Mouse (Mus musculus): ENCODE data around the gene Eea1. TPM values are rescaled to one million over a fixed set of nuclear protein-coding genes. Genes with fewer than 3 reads are reported as not detected.
A peak's percentile ranks its signal among the peaks of the same experiment; 100 is the strongest.

Eea1 gene
- polyA plus RNA-seq, 1 experiment from 2014 or later: 10.3 TPM

DNA sequence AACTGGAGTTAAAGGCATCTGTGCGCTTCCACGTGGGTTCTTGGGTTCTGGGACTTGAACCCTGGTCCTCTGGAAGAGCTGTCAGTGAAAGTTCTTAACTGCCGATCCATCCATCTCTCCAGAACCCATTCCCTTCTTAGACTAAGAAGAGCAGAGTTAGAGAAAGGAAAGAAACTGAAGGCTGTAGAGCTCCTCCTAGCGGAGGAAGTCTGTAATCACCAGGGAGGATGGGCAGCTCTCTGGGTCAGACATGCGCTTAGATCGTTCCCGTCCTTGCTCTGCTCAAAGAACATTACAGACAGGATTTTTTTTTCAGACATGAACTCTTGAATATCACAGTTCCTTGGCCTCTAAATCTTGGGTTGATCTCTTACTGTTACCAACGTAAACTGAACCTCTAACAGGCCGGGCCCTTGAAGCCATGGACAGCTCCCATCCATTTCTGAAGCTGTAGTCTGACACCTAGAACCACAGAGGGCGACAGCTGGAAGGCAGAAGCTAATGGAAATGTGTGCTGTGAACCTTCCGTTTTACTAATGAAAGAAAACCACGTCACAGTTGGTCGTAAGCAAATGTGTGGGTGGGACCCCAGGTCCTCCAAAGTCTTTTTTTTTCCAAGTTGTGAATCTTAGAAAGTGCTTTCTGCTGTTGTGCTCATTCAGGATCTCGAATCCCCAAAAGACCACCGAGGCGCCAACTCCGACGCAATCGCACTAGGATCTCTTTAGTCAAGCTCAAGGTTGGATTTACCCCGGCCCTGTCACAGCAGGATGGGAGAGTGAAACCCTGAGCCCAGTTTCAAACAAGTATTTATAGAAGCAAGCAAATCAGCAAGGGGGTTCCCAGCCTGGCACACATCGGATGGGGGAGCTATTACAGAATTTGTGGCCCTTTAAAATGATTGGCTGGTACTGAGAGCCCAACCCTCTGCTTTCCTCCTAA is 140.3 kb downstream of the Eea1 start:
- ATAC-seq (ENCODE audit: insufficient number of reproducible peaks, low FRiP score, low TSS enrichment, low read depth): no peak
- Histone ChIP-seq H3K27ac (replicated peaks; ENCODE audit: low read depth, low read length) (no peak overlapping the region), H3K4me1 (ENCODE audit: control insufficient read depth, insufficient read depth, low read length) (no peaks in the 10 kb centered on the region), H3K27me3 (ENCODE audit: control insufficient read depth, insufficient read depth, low read length) (no peaks in the 10 kb centered on the region), H3K9me3 (ENCODE audit: control insufficient read depth, low read length) (no peaks in the 10 kb centered on the region), H3K9ac (ENCODE audit: low read length) (no peak overlapping the region), H3K36me3 (ENCODE audit: control insufficient read depth, insufficient read depth, low read length) (no peaks in the 10 kb centered on the region), H3K4me2 (ENCODE audit: low read depth, severe bottlenecking) (no peak overlapping the region), H3K4me3 (ENCODE audit: low read depth, low read length) (no peak overlapping the region)
- 61% methylated on average over 21 of the region's 21 CpGs for WGBS
- DNase-seq (ENCODE audit: low spot score): peak; percentile 51

DNA sequence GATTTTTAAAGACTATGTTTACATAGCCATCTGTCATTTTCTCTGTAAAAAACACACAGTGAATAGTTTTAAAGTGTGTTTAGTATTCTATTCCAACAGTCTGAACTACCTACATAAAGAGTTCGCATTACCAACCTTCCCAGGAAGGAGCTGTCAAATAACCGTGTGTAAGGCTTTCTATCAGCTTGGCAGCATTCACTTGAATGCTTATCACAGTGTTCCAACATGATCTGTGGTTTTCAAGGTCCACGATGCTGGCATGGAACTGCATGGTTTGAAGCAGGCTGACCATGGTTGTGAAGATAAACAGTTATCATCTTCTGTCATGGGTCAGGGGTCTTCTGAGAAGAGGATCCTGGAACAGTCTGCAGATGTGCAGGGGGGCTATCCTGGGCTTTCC is 141.8 kb downstream of the Eea1 start:
- H3K9me3 ChIP-seq (ENCODE audit: control insufficient read depth, low read length): no peaks in the 10 kb centered on the region
- no peaks in the 10 kb centered on the region for H3K4me1 ChIP-seq (ENCODE audit: control insufficient read depth, insufficient read depth, low read length)
- no peaks in the 10 kb centered on the region for H3K27me3 ChIP-seq (ENCODE audit: control insufficient read depth, insufficient read depth, low read length)
- H3K9ac ChIP-seq (ENCODE audit: low read length): no peak overlapping the region
- H3K4me2 ChIP-seq (ENCODE audit: low read depth, severe bottlenecking): no peak overlapping the region
- no peaks in the 10 kb centered on the region for H3K36me3 ChIP-seq (ENCODE audit: control insufficient read depth, insufficient read depth, low read length)
- ATAC-seq (ENCODE audit: insufficient number of reproducible peaks, low FRiP score, low TSS enrichment, low read depth) (no peak), DNase-seq (ENCODE audit: low spot score) (no peak)
- WGBS: 80% methylated on average over 3 of the region's 3 CpGs
- no peak overlapping the region for H3K4me3 ChIP-seq (ENCODE audit: low read depth, low read length)
- H3K27ac ChIP-seq (replicated peaks; ENCODE audit: low read depth, low read length): no peak overlapping the region

DNA sequence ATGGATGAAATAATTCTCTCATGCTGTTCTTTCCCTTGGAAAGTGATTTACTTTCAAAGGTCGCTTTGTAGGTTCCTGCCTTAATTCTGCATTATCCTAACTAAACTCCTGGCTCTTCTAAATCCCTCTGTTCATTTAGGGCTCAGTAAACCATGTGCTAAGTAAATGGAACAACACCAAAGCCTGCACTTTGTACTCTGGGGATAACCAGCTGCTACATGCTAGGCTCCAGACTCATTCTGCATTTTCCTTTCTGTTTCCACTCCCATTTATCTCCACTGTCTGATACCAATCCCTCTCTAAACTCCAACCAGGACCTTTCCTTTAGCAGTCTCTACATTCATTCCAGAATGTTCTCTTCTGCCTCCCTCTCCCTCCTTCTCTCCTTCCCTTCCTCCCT is 149.3 kb downstream of the Eea1 start:
- Histone ChIP-seq H3K27me3 (ENCODE audit: control insufficient read depth, insufficient read depth, low read length) (no peaks in the 10 kb centered on the region), H3K9me3 (ENCODE audit: control insufficient read depth, low read length) (no peaks in the 10 kb centered on the region), H3K9ac (ENCODE audit: low read length) (no peak overlapping the region), H3K4me3 (ENCODE audit: low read depth, low read length) (no peak overlapping the region), H3K4me2 (ENCODE audit: low read depth, severe bottlenecking) (no peak overlapping the region), H3K4me1 (ENCODE audit: control insufficient read depth, insufficient read depth, low read length) (no peaks in the 10 kb centered on the region), H3K36me3 (ENCODE audit: control insufficient read depth, insufficient read depth, low read length) (no peaks in the 10 kb centered on the region), H3K27ac (replicated peaks; ENCODE audit: low read depth, low read length) (no peak overlapping the region)
- DNase-seq (ENCODE audit: low spot score) (no peak), ATAC-seq (ENCODE audit: insufficient number of reproducible peaks, low FRiP score, low TSS enrichment, low read depth) (no peak)
- WGBS: 67% methylated on average over 1 of the region's 1 CpGs

DNA sequence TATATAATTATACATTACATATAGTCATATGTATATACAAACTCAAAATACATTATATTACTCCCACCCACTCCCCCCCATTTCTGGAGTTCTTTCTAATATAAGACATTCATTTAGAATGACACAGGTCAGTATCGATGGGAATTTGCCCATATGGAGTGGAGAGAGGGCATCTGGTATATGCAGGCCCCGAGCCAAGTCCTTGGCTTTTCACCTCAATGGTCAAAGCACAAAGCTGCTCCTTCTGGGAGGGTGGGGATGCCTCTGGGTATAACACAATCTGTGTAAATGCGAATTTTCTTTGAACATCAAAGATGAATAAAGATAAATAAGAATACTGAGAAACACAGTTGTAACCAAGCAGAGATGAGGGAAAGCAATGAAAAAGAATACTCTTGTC is 149.9 kb downstream of the Eea1 start:
- Histone ChIP-seq H3K27me3 (ENCODE audit: control insufficient read depth, insufficient read depth, low read length) (no peaks in the 10 kb centered on the region), H3K9ac (ENCODE audit: low read length) (no peak overlapping the region), H3K36me3 (ENCODE audit: control insufficient read depth, insufficient read depth, low read length) (no peaks in the 10 kb centered on the region), H3K4me2 (ENCODE audit: low read depth, severe bottlenecking) (no peak overlapping the region), H3K4me3 (ENCODE audit: low read depth, low read length) (no peak overlapping the region), H3K9me3 (ENCODE audit: control insufficient read depth, low read length) (no peaks in the 10 kb centered on the region), H3K27ac (replicated peaks; ENCODE audit: low read depth, low read length) (no peak overlapping the region), H3K4me1 (ENCODE audit: control insufficient read depth, insufficient read depth, low read length) (no peaks in the 10 kb centered on the region)
- no peak for ATAC-seq (ENCODE audit: insufficient number of reproducible peaks, low FRiP score, low TSS enrichment, low read depth)
- no peak for DNase-seq (ENCODE audit: low spot score)
- 82% methylated on average over 3 of the region's 3 CpGs for WGBS

DNA sequence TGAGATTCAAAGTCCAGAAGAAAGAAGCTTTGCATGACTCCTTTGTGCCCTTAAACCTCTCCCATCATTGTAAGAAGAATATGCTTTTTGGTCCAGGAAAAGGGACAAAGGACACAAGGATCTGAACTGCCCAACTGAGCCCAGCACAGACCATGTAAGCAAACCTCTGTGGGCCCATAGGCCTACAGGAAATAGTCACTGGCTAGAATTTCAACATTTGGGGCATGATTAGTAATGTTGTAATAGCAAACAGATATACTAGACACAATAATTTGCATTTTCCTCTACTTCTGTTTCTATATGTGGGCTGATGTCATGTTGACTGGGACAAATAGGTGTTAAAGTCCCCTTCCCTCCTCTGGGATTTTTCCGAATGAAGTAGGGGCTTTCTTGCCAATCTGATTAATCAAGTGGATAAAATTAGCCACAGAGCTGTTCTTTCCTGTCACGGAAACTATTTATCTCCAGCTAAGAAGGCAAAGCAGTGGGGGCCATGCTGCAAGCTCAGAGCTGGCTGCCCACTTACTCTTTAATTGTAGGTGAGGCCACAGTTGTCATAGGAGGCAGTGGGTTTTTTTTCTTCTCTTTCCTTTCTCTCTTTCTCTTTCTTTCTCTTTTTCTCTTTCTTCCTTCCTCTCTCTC is 153.6 kb downstream of the Eea1 start:
- no peaks in the 10 kb centered on the region for H3K4me1 ChIP-seq (ENCODE audit: control insufficient read depth, insufficient read depth, low read length)
- no peaks in the 10 kb centered on the region for H3K36me3 ChIP-seq (ENCODE audit: control insufficient read depth, insufficient read depth, low read length)
- ATAC-seq (ENCODE audit: insufficient number of reproducible peaks, low FRiP score, low TSS enrichment, low read depth): no peak
- 79% methylated on average over 2 of the region's 2 CpGs for WGBS
- H3K9me3 ChIP-seq (ENCODE audit: control insufficient read depth, low read length): no peaks in the 10 kb centered on the region
- no peak overlapping the region for H3K27ac ChIP-seq (replicated peaks; ENCODE audit: low read depth, low read length)
- H3K4me3 ChIP-seq (ENCODE audit: low read depth, low read length): no peak overlapping the region
- H3K27me3 ChIP-seq (ENCODE audit: control insufficient read depth, insufficient read depth, low read length): no peaks in the 10 kb centered on the region
- no peak for DNase-seq (ENCODE audit: low spot score)
- no peak overlapping the region for H3K9ac ChIP-seq (ENCODE audit: low read length)
- H3K4me2 ChIP-seq (ENCODE audit: low read depth, severe bottlenecking): no peak overlapping the region

DNA sequence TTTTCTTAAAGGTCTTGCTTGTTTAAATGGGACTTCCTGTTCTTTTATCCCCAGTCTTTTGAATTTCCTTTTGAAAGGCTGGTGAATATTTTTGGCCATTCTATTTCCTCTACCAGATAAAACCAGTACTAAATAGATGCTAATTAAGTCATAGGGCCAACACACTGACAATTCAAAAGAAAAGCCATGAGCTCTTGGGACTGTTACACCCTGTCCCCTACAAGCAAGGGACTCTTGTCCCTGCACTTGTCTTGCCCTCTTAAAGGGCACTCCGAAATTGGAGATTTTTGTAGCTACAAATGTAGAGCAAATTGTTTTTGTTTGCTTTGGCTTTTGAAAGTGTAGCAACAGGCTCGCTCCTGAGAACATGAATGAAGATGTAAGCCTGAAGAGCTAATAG is 154.1 kb downstream of the Eea1 start:
- H3K4me2 ChIP-seq (ENCODE audit: low read depth, severe bottlenecking): no peak overlapping the region
- no peaks in the 10 kb centered on the region for H3K9me3 ChIP-seq (ENCODE audit: control insufficient read depth, low read length)
- DNase-seq (ENCODE audit: low spot score) (no peak), ATAC-seq (ENCODE audit: insufficient number of reproducible peaks, low FRiP score, low TSS enrichment, low read depth) (no peak)
- H3K4me1 ChIP-seq (ENCODE audit: control insufficient read depth, insufficient read depth, low read length): no peaks in the 10 kb centered on the region
- no peak overlapping the region for H3K27ac ChIP-seq (replicated peaks; ENCODE audit: low read depth, low read length)
- no peak overlapping the region for H3K9ac ChIP-seq (ENCODE audit: low read length)
- H3K27me3 ChIP-seq (ENCODE audit: control insufficient read depth, insufficient read depth, low read length): no peaks in the 10 kb centered on the region
- no peak overlapping the region for H3K4me3 ChIP-seq (ENCODE audit: low read depth, low read length)
- H3K36me3 ChIP-seq (ENCODE audit: control insufficient read depth, insufficient read depth, low read length): no peaks in the 10 kb centered on the region
- 74% methylated on average over 2 of the region's 2 CpGs for WGBS

Other genes starting within 250 kb of the Eea1 start
- 0.21 TPM in 1 of 2 replicates, not detected in the other for gene Gm33543, start 97.7 kb upstream of the Eea1 start, polyA plus RNA-seq (2014; fragmentation: Nextera tagmentation; extraction: Ambion mirVana)
- not detected in 2 replicates for gene Gm5426, start 196.0 kb downstream of the Eea1 start, polyA plus RNA-seq (2014; fragmentation: Nextera tagmentation; extraction: Ambion mirVana)

Measured in limb, embryonic 11.5 days (tissue).